Mouse (Mus musculus) limb, embryonic 11.5 days (tissue): ENCODE data around the gene Armc9. TPM values are rescaled to one million over a fixed set of nuclear protein-coding genes. Genes with fewer than 3 reads are reported as not detected.

Experiments
- ATAC-seq: fragments of 200-750 bp; cut with Nextera tagmentation; 2 replicates; pipeline ENCODE4 v1.8.0; 2017; ENCODE audit warnings: low read depth; ENCODE audit not compliant: insufficient number of reproducible peaks, low FRiP score, low TSS enrichment
- DNase-seq: peaks from one replicate; pipeline ENCODE4 v3.0.0-alpha.2; 2015; ENCODE audit warnings: low spot score
- H3K27ac ChIP-seq: fragments of 300-500 bp; sonication (generic); replicated peaks from 2 replicates; pipeline ENCODE4 v1.5.1; 2014; ENCODE audit warnings: low read depth, mild to moderate bottlenecking, low read length
- H3K27me3 ChIP-seq: fragments of 300-500 bp; sonication (generic); 2 replicates; pipeline ENCODE4 v1.6.1; 2014; ENCODE audit warnings: mild to moderate bottlenecking, low read length, mixed read lengths; ENCODE audit not compliant: control insufficient read depth, insufficient read depth
- H3K36me3 ChIP-seq: fragments of 300-500 bp; sonication (generic); 2 replicates; pipeline ENCODE4 v1.6.1; 2014; ENCODE audit warnings: mild to moderate bottlenecking, low read length, moderate library complexity, mixed read lengths; ENCODE audit not compliant: control insufficient read depth, insufficient read depth
- H3K4me1 ChIP-seq: fragments of 300-500 bp; sonication (generic); 2 replicates; pipeline ENCODE4 v1.6.1; 2014; ENCODE audit warnings: low read length, mixed read lengths; ENCODE audit not compliant: control insufficient read depth, insufficient read depth
- H3K4me2 ChIP-seq: fragments of 300-500 bp; sonication (generic); 2 replicates; pipeline ENCODE4 v1.6.1; 2014; ENCODE audit warnings: low read depth, mild to moderate bottlenecking, moderate library complexity; ENCODE audit not compliant: severe bottlenecking
- H3K4me3 ChIP-seq: fragments of 300-500 bp; sonication (generic); 2 replicates; pipeline ENCODE4 v1.5.1; 2014; ENCODE audit warnings: low read depth, low read length
- H3K9ac ChIP-seq: fragments of 300-500 bp; sonication (generic); 2 replicates; pipeline ENCODE4 v1.6.1; 2014; ENCODE audit warnings: mild to moderate bottlenecking, low read length
- H3K9me3 ChIP-seq: fragments of 300-500 bp; sonication (generic); 2 replicates; pipeline ENCODE4 v1.6.1; 2016; ENCODE audit warnings: low read length; ENCODE audit not compliant: control insufficient read depth
- WGBS: fragments of 180-500 bp; shearing (Covaris S2); extraction: QIAGEN DNeasy Blood & Tissue Kit; methylation state at CpG from one replicate; pipeline ENCODE4 v1.1.7; 2014; 5-methylcytosine and 5-hydroxymethylcytosine counted together
- polyA plus RNA-seq: library from polyadenylated mRNA; unstranded; fragments of >200 nt; fragmentation: Nextera tagmentation; extraction: Ambion mirVana; gene quantifications from 2 replicates; pipeline ENCODE4 v1.2.1, GENCODE M21; 2014

Armc9 gene
- polyA plus RNA-seq, 1 experiment from 2014 or later = 29.8 TPM

DNA sequence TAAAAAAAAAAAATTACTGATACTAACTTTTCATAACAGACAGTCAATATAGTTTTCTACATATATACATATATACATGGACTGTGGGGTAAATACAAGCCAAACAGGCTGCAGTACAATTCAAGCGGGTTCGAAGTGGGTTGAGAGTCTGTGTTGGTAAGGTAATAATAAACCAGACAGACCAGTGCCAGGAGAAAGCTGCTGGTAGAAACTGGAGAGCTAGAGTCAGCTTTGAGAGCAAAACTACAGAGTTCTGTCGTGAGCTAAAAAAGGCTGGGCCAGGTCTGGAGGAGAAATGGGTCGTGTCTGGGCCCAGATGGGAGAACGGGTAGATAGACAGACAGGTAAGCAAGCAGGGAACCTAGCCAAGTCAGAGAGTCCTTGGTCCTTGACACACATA is 129.5 kb downstream of the Armc9 start:
- no peaks in the 10 kb centered on the region for H3K27me3 ChIP-seq
- no peak for ATAC-seq
- 85% methylated on average over 5 of the region's 5 CpGs for WGBS

DNA sequence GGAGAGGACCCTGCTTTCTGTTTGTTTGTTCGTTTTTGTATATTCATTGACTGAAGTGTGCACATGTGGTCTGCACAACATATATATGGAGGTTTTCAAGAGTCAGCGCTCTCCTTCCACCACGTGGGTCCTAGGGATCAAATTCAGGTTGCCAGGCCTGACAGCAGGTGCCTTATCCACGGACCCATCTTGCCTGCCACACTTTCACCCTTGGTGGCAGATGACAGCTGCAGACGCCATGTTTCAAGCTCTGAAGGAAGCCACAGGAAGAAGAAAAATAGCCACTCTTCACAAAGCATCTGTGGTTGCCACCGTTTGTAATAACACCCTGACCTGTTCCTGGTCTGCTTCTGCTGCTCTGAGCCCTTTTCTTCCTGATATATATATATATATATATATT is 130.7 kb downstream of the Armc9 start:
- ATAC-seq = no peak
- no peak overlapping the region for H3K27ac ChIP-seq
- H3K36me3 ChIP-seq = no peaks in the 10 kb centered on the region
- H3K4me2 ChIP-seq = no peak overlapping the region
- 89% methylated on average over 6 of the region's 6 CpGs for WGBS
- no peaks in the 10 kb centered on the region for H3K27me3 ChIP-seq
- no peak overlapping the region for H3K9ac ChIP-seq
- H3K4me1 ChIP-seq = no peaks in the 10 kb centered on the region
- DNase-seq = no peak
- H3K9me3 ChIP-seq = no peaks in the 10 kb centered on the region
- H3K4me3 ChIP-seq = no peak overlapping the region

More for the DNA sequence above, 129.5 kb downstream of the Armc9 start:
- H3K9me3 ChIP-seq = no peaks in the 10 kb centered on the region
- H3K4me2 ChIP-seq = no peak overlapping the region
- no peak for DNase-seq
- H3K27ac ChIP-seq = no peak overlapping the region
- no peaks in the 10 kb centered on the region for H3K4me1 ChIP-seq
- H3K9ac ChIP-seq = no peak overlapping the region
- no peaks in the 10 kb centered on the region for H3K36me3 ChIP-seq
- H3K4me3 ChIP-seq = no peak overlapping the region

GRCm38 (mm10) chr1:86287473-86287872 is 132.9 kb downstream of the Armc9 start:
- Histone ChIP-seq H3K4me3 (no peak overlapping the region), H3K9ac (no peak overlapping the region), H3K27me3 (no peaks in the 10 kb centered on the region), H3K9me3 (no peaks in the 10 kb centered on the region), H3K4me1 (no peaks in the 10 kb centered on the region), H3K27ac (no peak overlapping the region), H3K36me3 (no peaks in the 10 kb centered on the region), H3K4me2 (no peak overlapping the region)
- DNase-seq (no peak), ATAC-seq (no peak)
- 87% methylated on average over 4 of the region's 4 CpGs for WGBS

DNA sequence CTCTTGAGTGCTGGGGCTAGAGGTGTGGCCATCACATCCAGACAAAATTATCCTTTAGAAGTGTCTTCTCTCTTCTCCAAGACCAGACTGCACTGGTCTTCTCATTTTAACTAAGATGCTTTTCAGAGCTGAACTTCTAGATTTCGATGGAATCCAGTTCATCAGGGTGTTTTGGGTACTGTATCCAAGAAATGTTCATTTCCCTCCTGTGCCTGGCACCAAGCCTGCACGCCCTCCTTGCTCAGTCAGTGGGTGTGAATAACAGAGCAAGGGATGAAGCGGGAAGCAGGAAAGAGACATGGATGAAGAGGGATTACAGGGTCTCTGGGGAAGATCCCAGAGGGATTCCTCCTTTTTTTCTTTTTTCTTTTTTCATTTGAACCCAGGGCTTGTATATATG is 135.9 kb downstream of the Armc9 start:
- no peak overlapping the region for H3K27ac ChIP-seq
- WGBS = 62% methylated on average over 3 of the region's 3 CpGs
- no peaks in the 10 kb centered on the region for H3K36me3 ChIP-seq
- no peak overlapping the region for H3K9ac ChIP-seq
- H3K4me2 ChIP-seq = no peak overlapping the region
- no peaks in the 10 kb centered on the region for H3K9me3 ChIP-seq
- H3K4me3 ChIP-seq = no peak overlapping the region
- DNase-seq (no peak), ATAC-seq (no peak)
- no peaks in the 10 kb centered on the region for H3K27me3 ChIP-seq
- H3K4me1 ChIP-seq = peaks cover 8% of the 10 kb centered on the region; the same call in 1 of the 2 replicates

- Histone ChIP-seq H3K27me3 (no peaks in the 10 kb centered on the region), H3K4me2 (no peak overlapping the region), H3K9ac (no peak overlapping the region), H3K4me1 (peaks cover 8% of the 10 kb centered on the region; the same call in 1 of the 2 replicates), H3K36me3 (no peaks in the 10 kb centered on the region), H3K9me3 (no peaks in the 10 kb centered on the region), H3K27ac (no peak overlapping the region), H3K4me3 (no peak overlapping the region)
- whole genome bisulfite sequencing = 92% methylated on average over 3 of the region's 3 CpGs
- no peak for DNase-seq
- ATAC-seq = no peak
Measured at GRCm38 (mm10) chr1:86293091-86293490, 138.5 kb downstream of the Armc9 start.

GRCm38 (mm10) chr1:86293868-86294267 is 139.3 kb downstream of the Armc9 start:
- H3K9me3 ChIP-seq = no peaks in the 10 kb centered on the region
- DNase-seq (no peak), ATAC-seq (no peak)
- H3K27me3 ChIP-seq = no peaks in the 10 kb centered on the region
- no peak overlapping the region for H3K9ac ChIP-seq
- no peak overlapping the region for H3K27ac ChIP-seq
- no peaks in the 10 kb centered on the region for H3K36me3 ChIP-seq
- 93% methylated on average over 5 of the region's 5 CpGs for WGBS
- H3K4me1 ChIP-seq = peaks cover 8% of the 10 kb centered on the region; the same call in 1 of the 2 replicates
- no peak overlapping the region for H3K4me2 ChIP-seq
- no peak overlapping the region for H3K4me3 ChIP-seq

GRCm38 (mm10) chr1:86294472-86294871 is 139.9 kb downstream of the Armc9 start:
- DNase-seq = no peak
- no peak overlapping the region for H3K9ac ChIP-seq
- no peaks in the 10 kb centered on the region for H3K36me3 ChIP-seq
- 0 out of 2 replicates have a peak, but pooled peaks have one; percentile 40 for ATAC-seq
- 19% methylated on average over 4 of the region's 4 CpGs for WGBS
- no peak overlapping the region for H3K27ac ChIP-seq
- no peak overlapping the region for H3K4me3 ChIP-seq
- peaks cover 8% of the 10 kb centered on the region; the same call in 1 of the 2 replicates for H3K4me1 ChIP-seq
- no peaks in the 10 kb centered on the region for H3K9me3 ChIP-seq
- H3K27me3 ChIP-seq = no peaks in the 10 kb centered on the region
- no peak overlapping the region for H3K4me2 ChIP-seq

DNA sequence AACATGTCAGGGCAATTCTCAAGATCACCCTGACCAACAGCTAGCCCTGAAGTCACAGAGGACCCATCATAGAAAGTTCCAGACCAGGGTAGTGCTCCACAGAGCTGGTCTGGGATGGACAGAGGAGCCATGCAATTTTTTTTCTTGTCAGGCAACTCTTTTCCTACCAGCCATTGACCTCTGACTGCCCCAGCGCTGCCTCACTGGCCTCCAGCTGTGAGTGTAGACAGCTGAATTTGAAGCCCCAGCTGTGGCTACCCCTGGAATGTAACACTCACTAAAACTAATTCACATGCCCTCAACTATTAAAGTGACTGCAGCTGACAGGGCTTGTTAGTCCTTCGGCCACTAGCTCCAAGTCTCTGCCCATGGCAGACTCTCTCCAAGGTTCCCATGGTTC is 145.5 kb downstream of the Armc9 start:
- H3K9me3 ChIP-seq = no peaks in the 10 kb centered on the region
- peaks cover 20% of the 10 kb centered on the region for H3K27me3 ChIP-seq
- no peak overlapping the region for H3K9ac ChIP-seq
- no peak overlapping the region; the same call in 1 of the 2 replicates for H3K4me2 ChIP-seq
- H3K36me3 ChIP-seq = no peaks in the 10 kb centered on the region
- no peak overlapping the region for H3K4me3 ChIP-seq
- ATAC-seq (no peak), DNase-seq (peak; percentile 74)
- peaks cover 18% of the 10 kb centered on the region for H3K4me1 ChIP-seq
- WGBS = 10% methylated on average over 2 of the region's 2 CpGs
- no peak overlapping the region for H3K27ac ChIP-seq

GRCm38 (mm10) chr1:86300731-86301130 is 146.2 kb downstream of the Armc9 start:
- H3K4me3 ChIP-seq = no peak overlapping the region
- H3K4me2 ChIP-seq = no peak overlapping the region
- WGBS = 52% methylated on average over 7 of the region's 7 CpGs
- 0 out of 2 replicates have a peak, but pooled peaks cover 3% of the 10 kb centered on the region for H3K9me3 ChIP-seq
- H3K27me3 ChIP-seq = peaks cover 23% of the 10 kb centered on the region
- H3K9ac ChIP-seq = no peak overlapping the region
- DNase-seq (peak; percentile 28), ATAC-seq (no peak)
- no peaks in the 10 kb centered on the region for H3K36me3 ChIP-seq
- no peak overlapping the region for H3K27ac ChIP-seq
- peaks cover 18% of the 10 kb centered on the region for H3K4me1 ChIP-seq
